Mouse (Mus musculus): Measurements from ENCODE around the gene Rab43. TPM values are rescaled to one million over a fixed set of nuclear protein-coding genes. Genes with fewer than 3 reads are reported as not detected.
"Not testable (repeated sequence)": the region's sequence is repeated elsewhere in the genome, so short reads cannot be mapped to it uniquely, and the experiment has no call there.

Rab43 gene
- polyA plus RNA-seq, 1 experiment from 2014 or later = 4.1 TPM

- Histone ChIP-seq H3K27me3 (replicated peaks; ENCODE audit: low read depth, poor library complexity, severe bottlenecking) (no peaks in the 10 kb centered on the region), H3K36me3 (replicated peaks) (no peaks in the 10 kb centered on the region), H3K9me3 (peaks cover 8% of the 10 kb centered on the region; the same call in 1 of the 2 replicates), H3K4me1 (no peaks in the 10 kb centered on the region), H3K4me3 (no peak overlapping the region), H3K27ac (replicated peaks) (no peak overlapping the region; the same call in 1 of the 2 replicates)
- 91% methylated on average over 1 of the region's 1 CpGs for WGBS
- DNase-seq (ENCODE audit: low spot score) = no peak
Measured at GRCm38 (mm10) chr6:87776663-87777062, 35.3 kb downstream of the Rab43 start.

GRCm38 (mm10) chr6:87775588-87776245 lies 36.2 kb downstream of the Rab43 start:
- DNase-seq (ENCODE audit: low spot score) = no peak
- Histone ChIP-seq H3K4me1 (no peaks in the 10 kb centered on the region), H3K9me3 (peaks cover 8% of the 10 kb centered on the region; the same call in 1 of the 2 replicates), H3K27ac (replicated peaks) (no peak overlapping the region), H3K4me3 (no peak overlapping the region), H3K36me3 (replicated peaks) (no peaks in the 10 kb centered on the region), H3K27me3 (replicated peaks; ENCODE audit: low read depth, poor library complexity, severe bottlenecking) (no peaks in the 10 kb centered on the region)
- 72% methylated on average over 3 of the region's 3 CpGs for WGBS

DNA sequence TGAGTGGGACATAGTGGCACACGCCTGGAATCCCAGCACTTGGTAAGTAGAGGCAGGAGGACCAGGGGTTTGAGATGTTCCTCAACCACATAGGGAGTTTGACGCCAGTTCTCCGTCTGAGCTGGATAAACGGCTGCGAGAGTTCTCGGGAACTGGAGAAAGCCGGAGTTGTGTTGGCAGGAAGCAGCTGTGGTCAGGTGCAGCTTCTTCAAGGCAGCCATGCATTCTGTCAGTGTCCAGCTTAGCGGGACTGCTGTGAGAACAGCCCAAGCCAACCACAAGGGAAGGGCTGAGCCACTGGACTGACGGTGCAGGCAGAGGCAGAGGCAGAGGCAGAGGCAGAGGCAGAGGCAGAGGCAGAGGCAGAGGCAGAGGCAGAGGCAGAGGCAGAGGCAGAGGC lies 37.1 kb downstream of the Rab43 start:
- Histone ChIP-seq H3K27ac (replicated peaks) (no peak overlapping the region), H3K36me3 (replicated peaks) (no peaks in the 10 kb centered on the region), H3K27me3 (replicated peaks; ENCODE audit: low read depth, poor library complexity, severe bottlenecking) (no peaks in the 10 kb centered on the region), H3K9me3 (peaks cover 8% of the 10 kb centered on the region; the same call in 1 of the 2 replicates), H3K4me1 (no peaks in the 10 kb centered on the region), H3K4me3 (no peak overlapping the region)
- WGBS = 88% methylated on average over 9 of the region's 9 CpGs
- no peak for DNase-seq (ENCODE audit: low spot score)

- Histone ChIP-seq H3K27ac (replicated peaks) (no peak overlapping the region), H3K36me3 (replicated peaks) (no peaks in the 10 kb centered on the region), H3K4me3 (no peak overlapping the region), H3K4me1 (no peaks in the 10 kb centered on the region), H3K9me3 (peaks cover 8% of the 10 kb centered on the region; the same call in 1 of the 2 replicates), H3K27me3 (replicated peaks; ENCODE audit: low read depth, poor library complexity, severe bottlenecking) (no peaks in the 10 kb centered on the region)
- 45% methylated on average over 1 of the region's 1 CpGs for WGBS
- DNase-seq (ENCODE audit: low spot score) = no peak
Measured at GRCm38 (mm10) chr6:87774466-87774865, 37.5 kb downstream of the Rab43 start.

DNA sequence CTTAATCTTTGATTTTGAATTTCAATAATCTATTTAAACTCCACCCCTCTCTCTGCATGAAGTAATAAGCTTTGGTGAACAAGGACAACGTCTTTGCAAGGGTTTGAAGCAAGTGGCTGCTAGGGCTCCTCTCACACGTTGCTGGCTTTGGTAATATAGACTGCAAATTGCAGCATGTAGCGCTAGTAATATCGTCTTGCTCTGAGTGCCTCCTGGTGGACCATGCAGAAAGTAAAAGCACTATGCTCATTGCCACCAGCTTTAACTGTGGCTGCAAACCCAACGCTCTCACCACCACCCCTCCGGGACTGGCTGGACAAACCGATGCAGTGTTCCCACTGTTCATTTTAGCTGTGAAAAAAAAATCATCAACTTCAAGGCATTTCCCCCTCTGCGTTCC lies 41.3 kb downstream of the Rab43 start:
- DNase-seq (ENCODE audit: low spot score) = no peak
- Histone ChIP-seq H3K4me3 (no peak overlapping the region), H3K4me1 (no peaks in the 10 kb centered on the region), H3K27ac (replicated peaks) (no peak overlapping the region), H3K27me3 (replicated peaks; ENCODE audit: low read depth, poor library complexity, severe bottlenecking) (no peaks in the 10 kb centered on the region), H3K9me3 (peaks cover 7% of the 10 kb centered on the region), H3K36me3 (replicated peaks) (no peaks in the 10 kb centered on the region)
- 58% methylated on average over 8 of the region's 8 CpGs for WGBS

GRCm38 (mm10) chr6:87764296-87764695 lies 47.7 kb downstream of the Rab43 start:
- H3K27me3 ChIP-seq (replicated peaks; ENCODE audit: low read depth, poor library complexity, severe bottlenecking); DNase-seq (ENCODE audit: low spot score); H3K4me3 ChIP-seq; H3K4me1 ChIP-seq; H3K27ac ChIP-seq (replicated peaks); H3K36me3 ChIP-seq (replicated peaks); H3K9me3 ChIP-seq: not testable (repeated sequence)
- 94% methylated on average over 2 of the region's 2 CpGs for WGBS

DNA sequence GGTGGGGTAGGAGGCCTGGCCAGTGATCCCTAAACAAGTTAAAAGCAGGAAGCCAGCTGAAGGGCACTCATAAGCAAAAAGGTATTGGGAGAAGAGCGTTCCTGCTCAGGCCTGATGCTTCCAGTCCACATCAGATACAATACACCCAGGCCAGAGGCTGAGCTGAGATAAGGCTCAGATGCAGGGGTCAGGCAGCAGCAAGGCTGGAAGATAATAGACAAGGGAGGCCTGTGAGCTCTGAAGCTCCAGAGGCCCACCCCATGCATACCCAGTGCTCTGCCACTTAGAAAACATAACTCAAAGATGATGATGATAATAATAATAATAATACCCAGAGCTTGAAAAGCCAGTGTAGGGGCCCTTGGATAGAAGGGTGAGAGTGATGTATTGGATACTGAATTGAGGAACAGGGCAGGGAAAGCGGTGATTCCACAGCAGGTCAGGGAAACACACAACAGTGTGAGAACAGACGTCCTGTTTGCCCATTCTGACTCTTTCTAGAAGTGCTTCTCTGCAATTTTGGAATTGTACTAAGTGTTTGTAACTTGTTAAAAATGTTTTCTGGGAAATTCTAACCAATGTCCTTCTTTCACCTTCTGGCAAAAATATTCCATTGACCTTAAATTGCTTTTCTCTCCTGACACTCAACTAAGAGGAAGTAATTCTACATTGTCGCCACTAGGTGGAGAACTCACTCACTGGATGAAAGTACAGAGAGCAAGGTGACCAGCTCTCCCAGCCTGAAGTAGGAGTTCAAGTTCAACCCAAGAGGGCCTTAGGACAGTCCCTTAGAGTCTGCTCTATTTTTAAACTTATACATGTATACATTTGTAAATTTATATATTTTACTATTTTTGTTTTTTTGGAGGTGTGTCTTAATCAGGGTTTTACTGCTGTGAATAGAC lies 48.3 kb downstream of the Rab43 start:
- no peaks in the 10 kb centered on the region for H3K36me3 ChIP-seq (replicated peaks)
- H3K27me3 ChIP-seq (replicated peaks; ENCODE audit: low read depth, poor library complexity, severe bottlenecking) = no peaks in the 10 kb centered on the region
- peaks cover 2% of the 10 kb centered on the region; the same call in 1 of the 2 replicates for H3K9me3 ChIP-seq
- no peaks in the 10 kb centered on the region for H3K4me1 ChIP-seq
- WGBS = 63% methylated on average over 4 of the region's 4 CpGs
- H3K4me3 ChIP-seq = no peak overlapping the region
- no peak for DNase-seq (ENCODE audit: low spot score)
- H3K27ac ChIP-seq (replicated peaks) = no peak overlapping the region

DNA sequence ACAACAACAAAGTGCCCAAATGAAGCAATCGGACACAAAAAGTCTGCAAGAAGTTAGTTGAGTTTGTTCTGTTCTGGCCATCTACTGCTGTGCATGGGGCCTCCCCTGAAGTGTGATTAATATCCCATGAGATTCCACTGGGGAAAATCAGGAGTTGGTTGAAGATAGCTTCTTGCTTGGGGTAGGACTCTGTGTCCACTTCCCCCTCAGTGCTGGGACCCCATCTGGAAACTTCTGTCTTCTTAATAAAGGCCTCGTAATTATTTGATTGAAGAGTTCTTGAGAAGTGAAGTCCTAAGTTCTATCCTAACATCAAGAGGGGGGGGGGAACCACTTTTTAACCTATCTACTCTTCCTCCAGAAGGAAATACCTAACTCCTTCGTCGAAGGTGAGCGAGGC lies 49.8 kb downstream of the Rab43 start:
- 85% methylated on average over 5 of the region's 5 CpGs for WGBS
- H3K36me3 ChIP-seq (replicated peaks) = no peaks in the 10 kb centered on the region
- no peak overlapping the region for H3K27ac ChIP-seq (replicated peaks)
- DNase-seq (ENCODE audit: low spot score) = no peak
- no peaks in the 10 kb centered on the region for H3K9me3 ChIP-seq
- H3K4me1 ChIP-seq = no peaks in the 10 kb centered on the region
- no peaks in the 10 kb centered on the region for H3K27me3 ChIP-seq (replicated peaks; ENCODE audit: low read depth, poor library complexity, severe bottlenecking)
- H3K4me3 ChIP-seq = no peak overlapping the region

DNA sequence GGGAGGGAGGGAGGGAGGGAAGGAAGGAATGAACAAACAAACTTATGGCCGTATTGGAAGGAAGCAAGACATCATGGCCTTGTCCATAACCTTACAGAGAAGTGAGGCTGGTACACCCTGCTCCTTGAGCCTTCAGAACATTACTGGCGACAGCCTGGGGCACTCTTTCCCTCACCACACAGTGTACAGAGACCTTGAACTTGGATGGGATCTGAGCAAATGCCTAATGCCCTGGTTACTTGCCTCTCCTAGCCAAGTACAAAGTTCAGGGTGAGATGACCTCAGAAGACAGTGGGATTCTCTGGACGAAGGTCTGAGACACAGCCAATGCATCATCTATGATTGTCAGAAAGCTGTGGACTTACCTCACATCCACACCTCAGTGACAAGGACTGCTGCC lies 52.1 kb downstream of the Rab43 start:
- no peak for DNase-seq (ENCODE audit: low spot score)
- Histone ChIP-seq H3K36me3 (replicated peaks) (no peaks in the 10 kb centered on the region), H3K9me3 (no peaks in the 10 kb centered on the region), H3K27me3 (replicated peaks; ENCODE audit: low read depth, poor library complexity, severe bottlenecking) (no peaks in the 10 kb centered on the region), H3K4me3 (no peak overlapping the region), H3K27ac (replicated peaks) (no peak overlapping the region), H3K4me1 (no peaks in the 10 kb centered on the region)
- WGBS = 77% methylated on average over 3 of the region's 3 CpGs

DNA sequence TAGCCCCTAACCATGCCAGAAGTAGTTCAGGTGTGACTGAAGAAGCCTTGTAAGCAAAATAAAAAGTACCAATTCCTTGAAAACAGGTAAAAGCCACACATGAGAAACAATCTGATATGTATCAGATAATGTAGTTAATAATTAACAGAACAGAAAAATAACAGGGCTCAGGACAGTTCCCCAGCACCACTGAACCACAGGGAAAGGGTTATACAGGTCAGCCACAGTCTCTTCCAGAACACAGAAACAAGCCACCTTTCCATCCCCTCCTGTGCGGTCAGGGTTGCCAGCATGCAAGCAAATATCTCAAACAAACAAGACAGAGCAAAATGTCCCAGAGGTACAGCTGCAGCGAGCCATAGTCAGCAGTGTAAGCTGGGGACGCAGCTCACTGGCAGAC lies 52.6 kb downstream of the Rab43 start:
- Histone ChIP-seq H3K4me1 (no peaks in the 10 kb centered on the region), H3K27me3 (replicated peaks; ENCODE audit: low read depth, poor library complexity, severe bottlenecking) (no peaks in the 10 kb centered on the region), H3K4me3 (no peak overlapping the region), H3K27ac (replicated peaks) (no peak overlapping the region), H3K9me3 (no peaks in the 10 kb centered on the region), H3K36me3 (replicated peaks) (no peaks in the 10 kb centered on the region)
- WGBS = 75% methylated on average over 3 of the region's 3 CpGs
- DNase-seq (ENCODE audit: low spot score) = no peak

DNA sequence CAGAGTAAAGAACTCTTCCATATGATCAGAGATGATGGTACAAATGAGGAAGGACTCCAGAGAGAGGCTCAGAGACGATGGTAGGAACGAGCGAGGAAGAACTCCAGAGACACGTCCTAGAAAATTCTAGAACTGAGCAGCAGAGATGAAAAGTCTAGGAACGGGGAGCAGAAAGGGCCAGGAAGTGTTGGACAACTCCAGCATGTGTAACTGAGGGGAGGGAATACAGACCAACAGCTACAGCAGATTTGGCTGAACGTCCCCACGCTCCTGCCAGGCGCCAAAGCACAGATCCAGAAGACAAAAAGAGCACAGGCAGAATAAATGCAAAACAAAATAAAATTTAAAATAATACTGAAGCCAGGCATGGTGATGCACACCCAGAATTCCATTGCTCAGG lies 55.1 kb downstream of the Rab43 start:
- 88% methylated on average over 8 of the region's 8 CpGs for WGBS

GRCm38 (mm10) chr6:87755196-87755595 lies 56.8 kb downstream of the Rab43 start:
- Histone ChIP-seq H3K27me3 (replicated peaks; ENCODE audit: low read depth, poor library complexity, severe bottlenecking) (no peaks in the 10 kb centered on the region), H3K9me3 (no peaks in the 10 kb centered on the region), H3K4me3 (no peak overlapping the region), H3K36me3 (replicated peaks) (no peaks in the 10 kb centered on the region), H3K4me1 (peaks cover 8% of the 10 kb centered on the region), H3K27ac (replicated peaks) (no peak overlapping the region)
- WGBS = 86% methylated on average over 4 of the region's 4 CpGs
- DNase-seq (ENCODE audit: low spot score) = no peak

More for the DNA sequence above, 55.1 kb downstream of the Rab43 start:
- H3K9me3 ChIP-seq = no peaks in the 10 kb centered on the region
- DNase-seq (ENCODE audit: low spot score) = no peak
- H3K4me1 ChIP-seq = peaks cover 8% of the 10 kb centered on the region
- no peak overlapping the region for H3K4me3 ChIP-seq
- no peaks in the 10 kb centered on the region for H3K36me3 ChIP-seq (replicated peaks)
- no peaks in the 10 kb centered on the region for H3K27me3 ChIP-seq (replicated peaks; ENCODE audit: low read depth, poor library complexity, severe bottlenecking)
- H3K27ac ChIP-seq (replicated peaks) = no peak overlapping the region

- Histone ChIP-seq H3K27me3 (replicated peaks; ENCODE audit: low read depth, poor library complexity, severe bottlenecking) (no peaks in the 10 kb centered on the region), H3K27ac (replicated peaks) (no peak overlapping the region), H3K4me3 (no peak overlapping the region), H3K36me3 (replicated peaks) (no peaks in the 10 kb centered on the region), H3K4me1 (peaks cover 11% of the 10 kb centered on the region), H3K9me3 (no peaks in the 10 kb centered on the region)
- DNase-seq (ENCODE audit: low spot score) = no peak
- WGBS = 87% methylated on average over 6 of the region's 6 CpGs
Measured at GRCm38 (mm10) chr6:87751574-87751973, 60.4 kb downstream of the Rab43 start.
